Mouse (Mus musculus): ENCODE measurements at regions not wholly inside any gene's neighbourhood (a gene's known extent, or its start where the extent isn't known, plus 50 kb on each side); places are given as distances from the start of the nearest gene placed in this dataset.

GRCm38 (mm10) chr3:41467857-41468256, 87.7 kb upstream of the Jade1 start:
- no peaks in the 10 kb centered on the region for H3K4me1 ChIP-seq (replicated peaks; ENCODE audit: control insufficient read depth in 2 of 2, insufficient read depth in 2 of 2, low read length in 1 of 2)
- H3K27ac ChIP-seq, result no peak overlapping the region
- no peak overlapping the region for H3K9ac ChIP-seq (replicated peaks)
- no peaks in the 10 kb centered on the region for H3K9me3 ChIP-seq (ENCODE audit: control insufficient read depth, low read length)
- H3K27me3 ChIP-seq (ENCODE audit: control insufficient read depth, insufficient read depth, low read length), result no peaks in the 10 kb centered on the region
- ATAC-seq (ENCODE audit: insufficient read depth) (no peak), DNase-seq (ENCODE audit: low read depth in 3 of 3, low spot score in 3 of 3) (no peak)
- no peak overlapping the region for H3K4me2 ChIP-seq (ENCODE audit: low read depth)
- 26% methylated on average over 1 of the region's 1 CpGs for WGBS (ENCODE audit: insufficient replicate concordance)
- no peaks in the 10 kb centered on the region for H3K36me3 ChIP-seq (replicated peaks; ENCODE audit: control insufficient read depth, insufficient read depth, low read depth)
- TF ChIP-seq CTCF (IDR thresholded peaks at IDR 0.05; ENCODE audit: low read depth), result no peak
- no peak for TF ChIP-seq EP300 (IDR thresholded peaks at IDR 0.05; ENCODE audit: low read depth)
- H3K4me3 ChIP-seq (ENCODE audit: insufficient read depth in 1 of 2, low read depth in 2 of 2, low read length in 2 of 2), result no peak overlapping the region

GRCm38 (mm10) chr3:41465893-41466292, 89.6 kb upstream of the Jade1 start:
- ATAC-seq (ENCODE audit: insufficient read depth), result no peak

GRCm38 (mm10) chr3:41462953-41463644, 92.4 kb upstream of the Jade1 start:
- no peaks in the 10 kb centered on the region for H3K27me3 ChIP-seq (ENCODE audit: control insufficient read depth, insufficient read depth, low read length)
- H3K4me1 ChIP-seq (replicated peaks; ENCODE audit: control insufficient read depth in 2 of 2, insufficient read depth in 2 of 2, low read length in 1 of 2), result no peaks in the 10 kb centered on the region
- H3K36me3 ChIP-seq (replicated peaks; ENCODE audit: control insufficient read depth, insufficient read depth, low read depth), result no peaks in the 10 kb centered on the region
- H3K9ac ChIP-seq (replicated peaks), result no peak overlapping the region
- no peaks in the 10 kb centered on the region for H3K9me3 ChIP-seq (ENCODE audit: control insufficient read depth, low read length)
- DNase-seq (ENCODE audit: low read depth in 3 of 3, low spot score in 3 of 3) (no peak), ATAC-seq (ENCODE audit: insufficient read depth) (no peak)
- no peak overlapping the region for H3K4me3 ChIP-seq (ENCODE audit: insufficient read depth in 1 of 2, low read depth in 2 of 2, low read length in 2 of 2)
- H3K4me2 ChIP-seq (ENCODE audit: low read depth), result no peak overlapping the region
- WGBS (ENCODE audit: insufficient replicate concordance), result 63% methylated on average over 11 of the region's 11 CpGs
- TF ChIP-seq CTCF (IDR thresholded peaks at IDR 0.05; ENCODE audit: low read depth) (no peak), EP300 (IDR thresholded peaks at IDR 0.05; ENCODE audit: low read depth) (no peak)
- no peak overlapping the region for H3K27ac ChIP-seq

More at GRCm38 (mm10) chr3:41465893-41466292, 89.6 kb upstream of the Jade1 start:
- 19% methylated on average over 2 of the region's 2 CpGs for WGBS (ENCODE audit: insufficient replicate concordance)
- no peak overlapping the region for H3K27ac ChIP-seq
- H3K9ac ChIP-seq (replicated peaks), result no peak overlapping the region
- TF ChIP-seq CTCF (IDR thresholded peaks at IDR 0.05; ENCODE audit: low read depth) (no peak), EP300 (IDR thresholded peaks at IDR 0.05; ENCODE audit: low read depth) (no peak)
- no peaks in the 10 kb centered on the region for H3K4me1 ChIP-seq (replicated peaks; ENCODE audit: control insufficient read depth in 2 of 2, insufficient read depth in 2 of 2, low read length in 1 of 2)
- no peak overlapping the region for H3K4me3 ChIP-seq (ENCODE audit: insufficient read depth in 1 of 2, low read depth in 2 of 2, low read length in 2 of 2)
- no peak for DNase-seq (ENCODE audit: low read depth in 3 of 3, low spot score in 3 of 3)
- H3K27me3 ChIP-seq (ENCODE audit: control insufficient read depth, insufficient read depth, low read length), result no peaks in the 10 kb centered on the region
- no peaks in the 10 kb centered on the region for H3K36me3 ChIP-seq (replicated peaks; ENCODE audit: control insufficient read depth, insufficient read depth, low read depth)
- no peaks in the 10 kb centered on the region for H3K9me3 ChIP-seq (ENCODE audit: control insufficient read depth, low read length)
- no peak overlapping the region for H3K4me2 ChIP-seq (ENCODE audit: low read depth)

GRCm38 (mm10) chr3:41460131-41460530, 95.4 kb upstream of the Jade1 start:
- no peak for TF ChIP-seq CTCF (IDR thresholded peaks at IDR 0.05; ENCODE audit: low read depth)
- TF ChIP-seq EP300 (IDR thresholded peaks at IDR 0.05; ENCODE audit: low read depth), result no peak
- WGBS (ENCODE audit: insufficient replicate concordance), result 61% methylated on average over 4 of the region's 4 CpGs
- H3K4me2 ChIP-seq (ENCODE audit: low read depth), result no peak overlapping the region
- H3K27me3 ChIP-seq (ENCODE audit: control insufficient read depth, insufficient read depth, low read length), result no peaks in the 10 kb centered on the region
- H3K4me3 ChIP-seq (ENCODE audit: insufficient read depth in 1 of 2, low read depth in 2 of 2, low read length in 2 of 2), result no peak overlapping the region
- DNase-seq (ENCODE audit: low read depth in 3 of 3, low spot score in 3 of 3), result no peak
- H3K9ac ChIP-seq (replicated peaks), result no peak overlapping the region
- H3K9me3 ChIP-seq (ENCODE audit: control insufficient read depth, low read length), result no peaks in the 10 kb centered on the region
- H3K36me3 ChIP-seq (replicated peaks; ENCODE audit: control insufficient read depth, insufficient read depth, low read depth), result no peaks in the 10 kb centered on the region
- H3K27ac ChIP-seq, result no peak overlapping the region
- no peak for ATAC-seq (ENCODE audit: insufficient read depth)
- no peaks in the 10 kb centered on the region for H3K4me1 ChIP-seq (replicated peaks; ENCODE audit: control insufficient read depth in 2 of 2, insufficient read depth in 2 of 2, low read length in 1 of 2)

GRCm38 (mm10) chr3:41458156-41458555, 97.4 kb upstream of the Jade1 start:
- H3K27ac ChIP-seq, result no peak overlapping the region
- no peak overlapping the region for H3K9ac ChIP-seq (replicated peaks)
- ATAC-seq (ENCODE audit: insufficient read depth), result no peak
- no peaks in the 10 kb centered on the region for H3K9me3 ChIP-seq (ENCODE audit: control insufficient read depth, low read length)
- TF ChIP-seq EP300 (IDR thresholded peaks at IDR 0.05; ENCODE audit: low read depth) (no peak), CTCF (IDR thresholded peaks at IDR 0.05; ENCODE audit: low read depth) (no peak)
- 66% methylated on average over 6 of the region's 6 CpGs for WGBS (ENCODE audit: insufficient replicate concordance)
- no peak overlapping the region for H3K4me3 ChIP-seq (ENCODE audit: insufficient read depth in 1 of 2, low read depth in 2 of 2, low read length in 2 of 2)
- no peaks in the 10 kb centered on the region for H3K4me1 ChIP-seq (replicated peaks; ENCODE audit: control insufficient read depth in 2 of 2, insufficient read depth in 2 of 2, low read length in 1 of 2)
- no peaks in the 10 kb centered on the region for H3K36me3 ChIP-seq (replicated peaks; ENCODE audit: control insufficient read depth, insufficient read depth, low read depth)
- no peak overlapping the region for H3K4me2 ChIP-seq (ENCODE audit: low read depth)
- no peaks in the 10 kb centered on the region for H3K27me3 ChIP-seq (ENCODE audit: control insufficient read depth, insufficient read depth, low read length)
- no peak for DNase-seq (ENCODE audit: low read depth in 3 of 3, low spot score in 3 of 3)
